Mouse (Mus musculus) heart, adult 2 months (tissue): ENCODE results near the gene Nucks1.

Experiments
- CTCF ChIP-seq: fragments of 200-600 bp; IDR thresholded peaks from 2 replicates; pipeline ENCODE4 v1.8.1; 2022; ENCODE audit warnings: antibody characterized with exemption, mild to moderate bottlenecking, moderate library complexity
- EP300 ChIP-seq: fragments of 200-500 bp; IDR thresholded peaks from 2 replicates; pipeline ENCODE4 v1.6.1; 2011; ENCODE audit warnings: low read depth, low read length, control low read depth; ENCODE audit not compliant: insufficient read depth
- POLR2A ChIP-seq: fragments of 200-500 bp; IDR thresholded peaks from 2 replicates; pipeline ENCODE4 v1.6.1; 2011; ENCODE audit warnings: mild to moderate bottlenecking, low read depth, low read length, control low read depth; ENCODE audit not compliant: insufficient read depth

- TF ChIP-seq POLR2A (no peak), CTCF (no peak), EP300 (no peak)
Measured at GRCm38 (mm10) chr1:131954242-131954865, 44.0 kb downstream of the Nucks1 start.
